Mouse (Mus musculus) lung, embryonic 14.5 days (tissue): ENCODE measurements around the gene 9230112D13Rik. TPM values are rescaled to one million over a fixed set of nuclear protein-coding genes. Genes with fewer than 3 reads are reported as not detected.

Experiments
- ATAC-seq: fragments of 200-750 bp; cut with Nextera tagmentation; 2 replicates; pipeline ENCODE4 v1.8.0; 2017; ENCODE audit warnings: mild to moderate bottlenecking, moderate TSS enrichment, moderate library complexity; ENCODE audit not compliant: insufficient read depth
- DNase-seq: peaks from one replicate; pipeline ENCODE4 v3.0.0-alpha.2; 2015
- H3K27ac ChIP-seq: fragments of 300-500 bp; sonication (generic); 2 replicates; pipeline ENCODE4 v1.5.1; 2014; ENCODE audit warnings: low read depth, mild to moderate bottlenecking, moderate library complexity
- H3K27me3 ChIP-seq: fragments of 300-500 bp; sonication (generic); 2 replicates; pipeline ENCODE4 v1.6.1; 2014; ENCODE audit warnings: low read length, control low read depth; ENCODE audit not compliant: insufficient read depth
- H3K36me3 ChIP-seq: fragments of 300-500 bp; sonication (generic); 2 replicates; pipeline ENCODE4 v1.6.1; 2014; ENCODE audit warnings: control low read depth; ENCODE audit not compliant: insufficient read depth
- H3K4me1 ChIP-seq: fragments of 300-500 bp; sonication (generic); 2 replicates; pipeline ENCODE4 v1.6.1; 2014; ENCODE audit warnings: antibody characterized with exemption, control low read depth; ENCODE audit not compliant: insufficient read depth
- H3K4me2 ChIP-seq: fragments of 300-500 bp; sonication (generic); 2 replicates; pipeline ENCODE4 v1.6.1; 2014; ENCODE audit warnings: mild to moderate bottlenecking
- H3K4me3 ChIP-seq: fragments of 300-500 bp; sonication (generic); 2 replicates; pipeline ENCODE4 v1.5.1; 2014; ENCODE audit warnings: low read depth, low read length
- H3K9ac ChIP-seq: fragments of 300-500 bp; sonication (generic); 2 replicates; pipeline ENCODE4 v1.6.1; 2014
- H3K9me3 ChIP-seq: fragments of 300-500 bp; sonication (generic); 2 replicates; pipeline ENCODE4 v1.6.1; 2016; ENCODE audit warnings: low read depth, low read length, control low read depth
- CTCF ChIP-seq: IDR thresholded peaks from 2 replicates; pipeline ENCODE4 v1.5.1; 2016; ENCODE audit warnings: antibody characterized with exemption, low read depth
- WGBS: fragments of 180-500 bp; shearing (Covaris S2); extraction: QIAGEN DNeasy Blood & Tissue Kit; methylation state at CpG from one replicate; pipeline ENCODE4 v1.1.7; 2014; 5-methylcytosine and 5-hydroxymethylcytosine counted together
- polyA plus RNA-seq: library from polyadenylated mRNA; unstranded; fragments of >200 nt; fragmentation: Nextera tagmentation; extraction: Ambion mirVana; gene quantifications from 2 replicates; pipeline ENCODE4 v1.2.1, GENCODE M21; 2014

Gene 9230112D13Rik
- polyA plus RNA-seq, 1 experiment from 2014 or later = not detected

DNA sequence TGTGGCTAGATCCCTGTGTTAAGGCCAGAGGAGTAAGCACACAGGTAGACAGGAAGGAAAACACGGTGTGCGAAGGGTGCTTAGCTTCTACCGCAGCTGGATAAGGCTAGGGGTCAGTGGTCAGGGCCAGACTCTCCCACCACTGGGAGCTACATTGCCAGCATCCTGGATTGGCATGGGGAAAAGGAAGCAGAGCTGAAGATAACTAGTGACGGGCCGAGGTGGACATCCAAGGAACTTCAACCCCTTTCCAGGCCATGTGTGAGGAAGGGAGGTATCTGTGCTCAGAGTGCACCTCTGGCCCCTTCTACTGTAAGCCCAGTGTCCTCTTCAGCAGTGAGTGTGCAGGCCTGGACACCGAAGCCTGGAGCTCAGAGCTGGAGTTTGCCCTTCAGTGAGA is 30.9 kb upstream of the 9230112D13Rik start:
- DNase-seq (no peak), ATAC-seq (no peak)
- H3K27me3 ChIP-seq = peaks cover 3% of the 10 kb centered on the region; the same call in 1 of the 2 replicates
- TF ChIP-seq CTCF = no peak
- H3K9me3 ChIP-seq = no peaks in the 10 kb centered on the region
- 80% methylated on average over 6 of the region's 6 CpGs for WGBS
- no peaks in the 10 kb centered on the region for H3K4me1 ChIP-seq
- H3K36me3 ChIP-seq = no peaks in the 10 kb centered on the region
- no peak overlapping the region for H3K27ac ChIP-seq
- H3K4me3 ChIP-seq = no peak overlapping the region
- no peak overlapping the region for H3K4me2 ChIP-seq
- H3K9ac ChIP-seq = no peak overlapping the region

DNA sequence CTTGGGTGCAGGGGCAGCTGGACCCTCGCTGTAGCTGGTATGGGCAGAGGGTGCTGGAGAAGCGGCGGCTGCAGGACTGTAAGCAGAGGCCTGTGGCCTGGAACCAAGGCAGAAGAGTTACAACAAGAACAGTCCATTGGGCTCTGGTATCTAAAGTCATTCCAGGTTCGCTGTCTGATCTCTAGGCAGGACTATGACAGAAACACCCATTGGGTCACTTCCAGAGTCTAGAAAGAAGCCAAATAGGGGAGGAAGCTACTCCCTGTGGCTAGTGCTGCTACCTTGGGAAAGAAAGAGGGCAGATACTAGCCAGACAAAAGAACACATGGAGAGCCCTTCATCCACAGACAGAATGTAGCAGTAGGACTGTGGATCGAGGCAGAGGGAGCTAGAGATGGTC is 29.6 kb upstream of the 9230112D13Rik start:
- TF ChIP-seq CTCF = no peak
- ATAC-seq (no peak), DNase-seq (no peak)
- 78% methylated on average over 5 of the region's 5 CpGs for WGBS
- H3K4me2 ChIP-seq = no peak overlapping the region
- H3K9me3 ChIP-seq = no peaks in the 10 kb centered on the region
- H3K4me1 ChIP-seq = no peaks in the 10 kb centered on the region; the same call in 1 of the 2 replicates
- no peak overlapping the region for H3K9ac ChIP-seq
- peaks cover 7% of the 10 kb centered on the region; the same call in 1 of the 2 replicates for H3K27me3 ChIP-seq
- H3K4me3 ChIP-seq = no peak overlapping the region
- H3K27ac ChIP-seq = no peak overlapping the region
- no peaks in the 10 kb centered on the region for H3K36me3 ChIP-seq

DNA sequence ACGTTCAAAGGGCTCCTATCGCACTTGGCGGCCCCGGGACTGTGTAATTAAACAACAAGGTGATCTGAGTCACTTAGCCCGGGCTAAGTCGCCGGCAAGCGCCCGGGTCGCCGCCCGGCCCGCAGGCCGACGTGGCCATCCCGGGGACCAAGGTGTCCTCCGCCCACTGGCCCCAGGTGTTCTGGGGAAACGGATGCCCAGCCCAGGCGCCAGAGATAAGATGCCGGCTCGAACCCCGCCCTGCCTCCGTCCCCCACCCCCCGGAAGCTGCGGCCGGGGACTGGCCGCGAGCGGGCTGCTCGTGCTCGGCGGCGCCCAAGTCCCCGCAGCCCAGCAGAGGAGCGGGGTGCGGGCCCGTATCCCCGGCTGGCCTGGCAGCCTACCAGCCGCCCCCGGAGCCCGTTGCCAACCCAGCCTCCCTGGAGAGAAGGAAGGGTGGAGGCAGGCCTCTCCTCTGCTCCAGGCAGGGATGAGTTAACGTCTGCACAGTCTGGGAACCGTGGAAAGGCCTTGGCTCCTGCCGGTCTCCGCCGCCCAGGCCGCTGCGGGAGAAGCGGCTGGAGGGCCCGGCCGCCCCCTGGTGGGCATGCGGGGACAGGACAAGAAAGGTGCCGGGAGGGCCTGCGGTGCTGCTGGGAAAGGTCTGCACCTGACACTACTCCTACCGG is 26.5 kb upstream of the 9230112D13Rik start:
- H3K4me3 ChIP-seq = peak overlapping the region; percentile 73
- peak; percentile 92 for TF ChIP-seq CTCF
- peak; percentile 94 for DNase-seq
- WGBS = under 1% methylated on average over 55 of the region's 55 CpGs
- H3K9me3 ChIP-seq = no peaks in the 10 kb centered on the region
- H3K9ac ChIP-seq = peak overlapping the region; percentile 78
- H3K27ac ChIP-seq = peak overlapping the region; percentile 83
- H3K27me3 ChIP-seq = peaks cover 12% of the 10 kb centered on the region; the same call in 1 of the 2 replicates
- H3K4me2 ChIP-seq = peak overlapping the region; percentile 68
- no peaks in the 10 kb centered on the region for H3K36me3 ChIP-seq
- ATAC-seq = peak; percentile 96
- no peaks in the 10 kb centered on the region; the same call in 1 of the 2 replicates for H3K4me1 ChIP-seq

DNA sequence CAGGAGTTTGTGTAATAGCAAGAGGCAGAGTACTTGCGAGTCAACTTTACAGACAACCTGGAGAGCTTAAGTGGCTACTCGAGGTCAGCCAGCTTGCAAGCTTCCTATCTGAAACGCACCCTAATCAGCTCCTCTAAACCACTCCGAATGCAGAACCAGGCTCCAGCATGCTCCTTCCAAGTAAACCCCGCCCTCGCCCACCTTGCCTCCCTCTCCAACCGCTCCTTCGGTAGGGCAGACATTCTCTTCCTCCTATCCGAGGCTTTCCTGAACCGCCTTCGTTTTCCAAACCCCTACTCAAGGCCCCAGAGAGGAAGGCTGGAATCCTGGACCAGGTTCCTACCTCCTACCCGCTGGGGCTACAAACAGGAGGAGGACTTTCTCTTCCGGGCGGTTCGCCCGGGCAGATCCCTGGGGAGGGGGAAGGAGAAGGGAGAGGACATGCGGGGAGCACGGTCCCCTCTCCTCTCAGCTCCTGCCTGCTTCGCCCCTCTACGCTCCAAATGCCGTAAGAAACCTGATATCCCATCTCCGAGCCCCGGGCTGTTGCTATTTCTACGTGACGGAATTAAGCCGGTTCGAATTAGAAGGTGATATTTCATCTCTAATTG is 25.9 kb upstream of the 9230112D13Rik start:
- peak overlapping the region; percentile 73 for H3K4me3 ChIP-seq
- H3K4me2 ChIP-seq = peak overlapping the region; percentile 68
- peaks cover 12% of the 10 kb centered on the region; the same call in 1 of the 2 replicates for H3K27me3 ChIP-seq
- WGBS = under 1% methylated on average over 27 of the region's 27 CpGs
- ATAC-seq = peak; percentile 65
- no peaks in the 10 kb centered on the region for H3K9me3 ChIP-seq
- no peaks in the 10 kb centered on the region; the same call in 1 of the 2 replicates for H3K4me1 ChIP-seq
- no peaks in the 10 kb centered on the region for H3K36me3 ChIP-seq
- H3K27ac ChIP-seq = peak overlapping the region; percentile 83
- no peak for TF ChIP-seq CTCF
- H3K9ac ChIP-seq = peak overlapping the region; percentile 78
- peak; percentile 70 for DNase-seq

DNA sequence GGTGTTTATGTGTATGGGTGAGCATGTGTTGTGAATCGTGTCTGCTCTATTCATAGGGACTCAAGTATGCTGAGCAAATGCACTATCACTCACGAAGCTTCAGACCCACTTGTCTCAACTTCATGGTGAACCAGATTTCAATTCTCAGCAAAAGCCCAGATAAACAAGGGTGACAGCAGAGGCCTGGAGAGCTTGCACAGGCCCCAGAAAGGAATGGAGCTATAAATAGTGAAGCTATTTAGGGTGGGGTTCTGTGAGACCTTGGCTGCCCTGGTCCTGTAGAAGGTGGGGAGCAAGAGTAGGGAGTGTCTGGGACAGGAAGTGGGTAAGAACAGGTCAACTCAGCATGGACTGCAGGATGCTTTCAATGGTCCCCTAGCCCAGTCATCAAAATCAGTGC is 21.9 kb upstream of the 9230112D13Rik start:
- H3K9ac ChIP-seq = no peak overlapping the region
- no peak overlapping the region for H3K27ac ChIP-seq
- no peaks in the 10 kb centered on the region; the same call in 1 of the 2 replicates for H3K4me1 ChIP-seq
- TF ChIP-seq CTCF = no peak
- 0 out of 2 replicates have a peak, but pooled peaks cover 9% of the 10 kb centered on the region for H3K27me3 ChIP-seq
- no peaks in the 10 kb centered on the region for H3K36me3 ChIP-seq
- ATAC-seq = no peak
- no peak overlapping the region for H3K4me2 ChIP-seq
- no peak for DNase-seq
- H3K9me3 ChIP-seq = no peaks in the 10 kb centered on the region
- WGBS = 57% methylated on average over 2 of the region's 2 CpGs
- no peak overlapping the region for H3K4me3 ChIP-seq

DNA sequence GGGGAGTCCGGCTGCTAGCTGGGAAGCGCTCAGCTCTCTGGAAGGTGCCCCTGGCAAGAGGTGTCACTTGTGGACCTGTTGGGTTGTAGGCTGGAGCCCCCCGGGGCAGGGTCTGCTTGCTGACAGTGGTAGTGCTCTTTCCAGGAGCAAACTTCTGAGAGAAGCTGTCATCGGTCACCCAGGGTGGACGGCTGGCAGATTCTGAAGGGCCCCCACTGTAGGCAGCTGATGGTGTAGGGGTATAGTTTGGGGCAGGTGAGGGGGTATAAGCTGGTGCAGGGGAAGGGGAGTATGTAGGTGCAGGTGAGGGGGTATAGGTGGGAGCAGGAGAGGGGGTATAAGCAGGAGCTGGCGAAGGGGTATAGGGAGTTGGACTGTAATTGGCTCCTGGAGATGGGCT is 21.4 kb upstream of the 9230112D13Rik start:
- H3K9me3 ChIP-seq = no peaks in the 10 kb centered on the region
- ATAC-seq = no peak
- WGBS = 77% methylated on average over 6 of the region's 6 CpGs
- H3K4me3 ChIP-seq = no peak overlapping the region
- 0 out of 2 replicates have a peak, but pooled peaks cover 9% of the 10 kb centered on the region for H3K27me3 ChIP-seq
- H3K27ac ChIP-seq = no peak overlapping the region
- H3K9ac ChIP-seq = no peak overlapping the region
- no peak for DNase-seq
- H3K4me1 ChIP-seq = no peaks in the 10 kb centered on the region; the same call in 1 of the 2 replicates
- no peak overlapping the region for H3K4me2 ChIP-seq
- no peak for TF ChIP-seq CTCF
- H3K36me3 ChIP-seq = no peaks in the 10 kb centered on the region

DNA sequence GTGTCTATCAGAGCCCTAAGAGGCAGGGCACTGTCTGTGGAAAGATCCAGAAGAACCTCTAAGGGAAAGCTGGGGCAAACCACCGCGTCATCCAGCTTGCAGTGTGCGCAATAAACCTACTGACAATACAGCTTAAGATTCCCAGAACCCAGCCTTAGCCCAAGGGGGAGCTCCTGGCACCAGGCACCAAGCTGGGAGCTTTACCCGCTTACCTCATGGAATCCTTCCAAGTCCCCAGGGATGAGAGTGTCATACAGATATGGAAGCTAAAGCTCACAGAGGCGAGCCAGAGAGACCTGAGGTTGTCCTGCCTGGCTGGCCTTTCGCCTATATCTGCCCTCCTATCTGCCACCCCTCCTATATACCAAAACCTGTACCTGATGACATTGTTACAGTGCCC is 21.0 kb upstream of the 9230112D13Rik start:
- Histone ChIP-seq H3K9ac (no peak overlapping the region), H3K36me3 (no peaks in the 10 kb centered on the region), H3K4me3 (no peak overlapping the region), H3K27ac (no peak overlapping the region), H3K4me2 (no peak overlapping the region), H3K27me3 (0 out of 2 replicates have a peak, but pooled peaks cover 9% of the 10 kb centered on the region), H3K4me1 (no peaks in the 10 kb centered on the region; the same call in 1 of the 2 replicates), H3K9me3 (no peaks in the 10 kb centered on the region)
- no peak for TF ChIP-seq CTCF
- 72% methylated on average over 6 of the region's 6 CpGs for WGBS
- DNase-seq (no peak), ATAC-seq (no peak)
